Mouse (Mus musculus) frontal cortex, postnatal 10 days (tissue): ENCODE measurements at regions not wholly inside any gene's neighbourhood (a gene's known extent, or its start where the extent isn't known, plus 50 kb on each side); places are given as distances from the start of the nearest gene placed in this dataset.

ENCODE experiments used
- DNase-seq, 2 experiments: peaks; one replicate each; pipeline ENCODE4 v3.0.0; 2022; ENCODE audit warnings: low spot score in 2 of 2, mixed read lengths in 1 of 2

GRCm38 (mm10) chr13:55887099-55887736 lies 51.2 kb upstream of the Pitx1 start:
- no peak for DNase-seq
